Mouse (Mus musculus) small intestine, adult 2 months (tissue): ENCODE results near the gene Exoc3l4.

Experiments
- CTCF ChIP-seq: fragments of 200-500 bp; IDR thresholded peaks from 2 replicates; pipeline ENCODE4 v1.5.1; 2012; ENCODE audit warnings: low read depth, mild to moderate bottlenecking, control low read depth, inconsistent platforms, low read length, moderate library complexity, mixed read lengths; ENCODE audit not compliant: insufficient replicate concordance, insufficient read length; ENCODE audit errors: extremely low read depth
- POLR2A ChIP-seq: fragments of 200-500 bp; IDR thresholded peaks from 2 replicates; pipeline ENCODE4 v1.6.1; 2012; ENCODE audit warnings: low read depth, mild to moderate bottlenecking, control low read depth, inconsistent platforms, low read length, moderate library complexity

DNA sequence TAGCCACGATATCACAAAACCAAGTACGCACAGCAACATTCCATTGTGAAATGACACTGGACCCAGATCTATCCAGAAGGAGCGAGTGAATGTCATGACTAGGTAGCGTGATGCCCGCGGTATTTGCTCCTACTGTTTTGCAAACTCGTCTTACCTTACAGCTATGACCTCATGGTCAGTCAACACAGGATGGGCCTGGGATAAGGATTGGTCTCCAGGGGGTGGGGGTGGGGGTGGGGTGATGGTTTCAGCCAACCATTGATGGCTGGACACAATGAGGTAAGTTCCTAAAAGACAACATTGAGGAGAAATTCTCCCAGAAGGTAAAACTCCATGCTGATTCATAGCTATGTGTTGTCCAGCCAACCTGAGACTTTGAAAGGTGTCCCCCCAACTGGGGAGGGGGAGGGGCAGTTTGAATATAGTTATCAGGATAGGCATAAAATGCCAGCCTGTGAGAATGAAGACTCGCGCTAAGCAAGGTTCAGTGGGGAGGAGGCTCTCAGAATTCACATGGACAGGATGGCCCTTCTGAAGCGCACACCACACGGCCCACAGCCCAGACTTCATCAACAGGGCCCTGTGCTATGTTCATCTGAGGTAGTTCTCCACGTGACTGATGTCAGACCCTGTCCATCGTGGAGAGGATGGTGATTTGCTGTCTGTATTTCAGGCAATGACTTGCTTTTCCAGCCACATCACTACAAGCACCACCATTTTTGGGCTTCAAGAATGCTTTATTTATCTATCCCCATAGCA is 30.8 kb upstream of the Exoc3l4 start:
- TF ChIP-seq CTCF = no peak
- TF ChIP-seq POLR2A = no peak
